Mouse (Mus musculus): Measurements from ENCODE around the gene Ryr2. TPM values are rescaled to one million over a fixed set of nuclear protein-coding genes. Genes with fewer than 3 reads are reported as not detected.

The Ryr2 gene
- polyA plus RNA-seq, 2 experiments: 0.37 to 0.79 TPM

DNA sequence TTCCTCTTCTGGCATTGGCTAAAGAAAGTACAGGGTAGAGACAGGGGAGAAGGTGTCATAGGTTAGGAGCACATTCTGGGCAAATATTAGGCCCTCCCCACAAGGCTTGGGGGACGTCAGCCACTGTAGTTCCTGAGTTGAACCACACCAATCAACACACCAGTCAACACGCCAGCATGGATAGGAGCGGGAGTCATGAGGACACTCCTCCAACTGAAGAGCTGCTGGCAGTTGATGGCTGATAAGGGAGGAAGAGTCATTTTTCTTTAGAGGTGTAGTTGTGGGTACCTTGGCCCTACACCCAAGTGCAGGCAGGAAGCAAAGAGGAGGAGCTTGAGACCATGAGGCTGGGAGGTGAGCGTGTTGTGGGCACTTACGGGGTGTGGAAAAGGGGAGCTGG, 13.6 kb downstream of the Ryr2 start:
- Histone ChIP-seq H3K4me2 (replicated peaks; ENCODE audit: low read depth, low read length, severe bottlenecking) (no peak overlapping the region), H3K27me3 (ENCODE audit: control insufficient read depth, insufficient read depth, low read length) (no peaks in the 10 kb centered on the region), H3K4me1 (ENCODE audit: control insufficient read depth, insufficient read depth, low read length) (no peaks in the 10 kb centered on the region), H3K27ac (replicated peaks; ENCODE audit: low read depth, low read length) (no peak overlapping the region), H3K36me3 (ENCODE audit: control insufficient read depth, insufficient read depth, low read length) (no peaks in the 10 kb centered on the region), H3K9me3 (ENCODE audit: control insufficient read depth, low read length) (no peaks in the 10 kb centered on the region), H3K9ac (ENCODE audit: low read depth, low read length, severe bottlenecking) (no peak overlapping the region), H3K4me3 (replicated peaks; ENCODE audit: low read length) (no peak overlapping the region)
- WGBS: 87% methylated on average over 5 of the region's 5 CpGs
- DNase-seq (ENCODE audit: low spot score) (no peak), ATAC-seq (ENCODE audit: low FRiP score, low read depth) (no peak)
- TF ChIP-seq POLR2A (IDR thresholded peaks at IDR 0.05; ENCODE audit: borderline replicate concordance, extremely low read depth, insufficient read depth, insufficient read length): no peak

GRCm38 (mm10) chr13:12092379-12093107, 14.2 kb downstream of the Ryr2 start:
- ATAC-seq (ENCODE audit: low FRiP score, low read depth) (no peak), DNase-seq (ENCODE audit: low spot score) (no peak)
- no peak overlapping the region for H3K9ac ChIP-seq (ENCODE audit: low read depth, low read length, severe bottlenecking)
- no peak for TF ChIP-seq POLR2A (IDR thresholded peaks at IDR 0.05; ENCODE audit: borderline replicate concordance, extremely low read depth, insufficient read depth, insufficient read length)
- H3K36me3 ChIP-seq (ENCODE audit: control insufficient read depth, insufficient read depth, low read length): no peaks in the 10 kb centered on the region
- no peak overlapping the region for H3K4me2 ChIP-seq (replicated peaks; ENCODE audit: low read depth, low read length, severe bottlenecking)
- no peaks in the 10 kb centered on the region for H3K9me3 ChIP-seq (ENCODE audit: control insufficient read depth, low read length)
- 90% methylated on average over 11 of the region's 11 CpGs for WGBS
- H3K4me1 ChIP-seq (ENCODE audit: control insufficient read depth, insufficient read depth, low read length): no peaks in the 10 kb centered on the region
- H3K4me3 ChIP-seq (replicated peaks; ENCODE audit: low read length): no peak overlapping the region
- H3K27me3 ChIP-seq (ENCODE audit: control insufficient read depth, insufficient read depth, low read length): no peaks in the 10 kb centered on the region
- H3K27ac ChIP-seq (replicated peaks; ENCODE audit: low read depth, low read length): no peak overlapping the region

DNA sequence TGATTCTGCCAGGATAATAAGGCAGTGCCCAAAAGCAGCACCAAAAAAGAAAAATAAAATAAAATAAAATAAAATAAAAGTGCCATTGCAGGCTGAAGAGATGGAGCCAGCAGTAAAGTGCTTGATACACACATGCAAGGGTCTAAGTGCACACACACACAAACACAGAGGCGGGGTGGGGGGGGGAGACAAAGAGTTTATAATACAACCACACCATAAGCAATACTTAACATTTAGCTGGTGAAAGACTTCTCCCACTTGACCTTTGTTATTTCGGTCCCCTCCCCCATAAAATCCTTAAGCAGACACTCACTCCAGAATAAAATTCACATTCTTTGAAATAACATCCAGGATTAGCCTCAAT, 22.7 kb downstream of the Ryr2 start:
- no peak overlapping the region for H3K9ac ChIP-seq (ENCODE audit: low read depth, low read length, severe bottlenecking)
- H3K4me1 ChIP-seq (ENCODE audit: control insufficient read depth, insufficient read depth, low read length): no peaks in the 10 kb centered on the region
- H3K4me2 ChIP-seq (replicated peaks; ENCODE audit: low read depth, low read length, severe bottlenecking): no peak overlapping the region
- ATAC-seq (ENCODE audit: low FRiP score, low read depth) (no peak), DNase-seq (ENCODE audit: low spot score) (no peak)
- no peak for TF ChIP-seq POLR2A (IDR thresholded peaks at IDR 0.05; ENCODE audit: borderline replicate concordance, extremely low read depth, insufficient read depth, insufficient read length)
- H3K27me3 ChIP-seq (ENCODE audit: control insufficient read depth, insufficient read depth, low read length): no peaks in the 10 kb centered on the region
- H3K27ac ChIP-seq (replicated peaks; ENCODE audit: low read depth, low read length): no peak overlapping the region
- H3K36me3 ChIP-seq (ENCODE audit: control insufficient read depth, insufficient read depth, low read length): no peaks in the 10 kb centered on the region
- no peaks in the 10 kb centered on the region for H3K9me3 ChIP-seq (ENCODE audit: control insufficient read depth, low read length)
- no peak overlapping the region for H3K4me3 ChIP-seq (replicated peaks; ENCODE audit: low read length)
- WGBS: 70% methylated on average over 2 of the region's 2 CpGs

DNA sequence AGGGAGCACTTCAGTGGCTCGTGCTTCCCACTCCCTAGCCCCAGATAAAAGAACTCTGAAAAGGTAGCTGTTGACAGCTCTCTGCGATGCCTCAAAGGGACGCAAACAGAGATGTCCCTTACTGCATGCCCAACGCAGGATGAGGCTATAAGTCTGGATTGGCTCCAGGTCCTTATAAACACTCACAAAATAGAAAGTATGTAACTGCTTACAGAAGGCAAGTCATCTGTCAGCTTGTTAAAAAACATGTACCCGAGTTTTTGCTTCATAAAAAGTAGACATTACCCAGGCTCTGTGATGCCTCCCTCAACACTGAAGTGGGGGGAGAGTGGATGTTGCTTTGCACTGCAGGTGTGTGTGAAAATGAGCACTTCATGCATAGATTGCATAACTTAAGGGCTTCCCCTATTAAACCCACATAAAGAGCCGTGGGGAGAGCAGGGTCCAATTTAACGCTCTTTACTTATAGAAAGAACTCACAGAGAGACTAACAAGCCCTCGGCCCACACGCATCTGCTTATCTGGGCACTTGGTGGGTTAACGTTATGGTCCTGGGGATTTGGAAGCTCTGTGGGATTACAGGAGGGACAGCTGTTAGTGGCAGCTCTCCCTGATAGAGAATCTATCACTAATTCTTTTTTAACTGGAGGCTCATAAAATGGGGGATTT, 23.2 kb downstream of the Ryr2 start:
- Histone ChIP-seq H3K9me3 (ENCODE audit: control insufficient read depth, low read length) (no peaks in the 10 kb centered on the region), H3K27ac (replicated peaks; ENCODE audit: low read depth, low read length) (no peak overlapping the region), H3K36me3 (ENCODE audit: control insufficient read depth, insufficient read depth, low read length) (no peaks in the 10 kb centered on the region), H3K4me1 (ENCODE audit: control insufficient read depth, insufficient read depth, low read length) (no peaks in the 10 kb centered on the region), H3K4me2 (replicated peaks; ENCODE audit: low read depth, low read length, severe bottlenecking) (no peak overlapping the region), H3K9ac (ENCODE audit: low read depth, low read length, severe bottlenecking) (no peak overlapping the region), H3K27me3 (ENCODE audit: control insufficient read depth, insufficient read depth, low read length) (no peaks in the 10 kb centered on the region), H3K4me3 (replicated peaks; ENCODE audit: low read length) (no peak overlapping the region)
- ATAC-seq (ENCODE audit: low FRiP score, low read depth) (no peak), DNase-seq (ENCODE audit: low spot score) (no peak)
- TF ChIP-seq POLR2A (IDR thresholded peaks at IDR 0.05; ENCODE audit: borderline replicate concordance, extremely low read depth, insufficient read depth, insufficient read length): no peak
- 24% methylated on average over 10 of the region's 10 CpGs for WGBS

DNA sequence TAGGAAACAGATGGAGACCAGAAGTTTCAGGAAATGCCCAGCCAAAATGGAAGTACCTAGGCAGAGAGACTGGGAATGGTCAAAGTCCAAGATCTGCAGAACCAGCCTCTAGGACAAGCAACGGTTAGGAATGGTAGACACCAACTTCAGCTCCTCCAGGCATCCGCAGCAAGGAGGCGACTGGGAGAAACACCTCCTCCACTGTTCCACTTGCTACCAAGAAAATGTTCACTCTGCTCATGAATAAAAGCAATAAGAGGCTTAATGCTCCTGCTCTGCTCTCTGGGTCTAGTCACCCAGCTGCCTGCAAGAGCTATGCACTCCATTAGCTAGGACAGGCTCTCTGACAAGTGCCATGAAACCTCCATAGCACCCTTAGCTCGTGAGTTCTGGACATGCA, 26.2 kb downstream of the Ryr2 start:
- no peak for ATAC-seq (ENCODE audit: low FRiP score, low read depth)

More for the DNA sequence above, 26.2 kb downstream of the Ryr2 start:
- no peak for TF ChIP-seq POLR2A (IDR thresholded peaks at IDR 0.05; ENCODE audit: borderline replicate concordance, extremely low read depth, insufficient read depth, insufficient read length)
- no peak for DNase-seq (ENCODE audit: low spot score)
- Histone ChIP-seq H3K4me2 (replicated peaks; ENCODE audit: low read depth, low read length, severe bottlenecking) (no peak overlapping the region), H3K36me3 (ENCODE audit: control insufficient read depth, insufficient read depth, low read length) (no peaks in the 10 kb centered on the region), H3K9me3 (ENCODE audit: control insufficient read depth, low read length) (no peaks in the 10 kb centered on the region), H3K9ac (ENCODE audit: low read depth, low read length, severe bottlenecking) (no peak overlapping the region), H3K4me3 (replicated peaks; ENCODE audit: low read length) (no peak overlapping the region), H3K27ac (replicated peaks; ENCODE audit: low read depth, low read length) (no peak overlapping the region), H3K4me1 (ENCODE audit: control insufficient read depth, insufficient read depth, low read length) (no peaks in the 10 kb centered on the region), H3K27me3 (ENCODE audit: control insufficient read depth, insufficient read depth, low read length) (no peaks in the 10 kb centered on the region)
- 80% methylated on average over 4 of the region's 4 CpGs for WGBS

Data from limb, embryonic 14.5 days (tissue).